Comparison of ENCODE assay signal across 23 mouse cellular contexts in genomic region chr4:76989961-76990360, GRCm38 (mm10).
DNase-seq lines count a peak whose midpoint lies in the region; ATAC-seq and TF ChIP-seq lines count a peak whose summit lies in the region.
"Had no signal": no experiment of that assay in that cellular context is flagged by ENCODE, and none has a peak within 500 bp of the region (broad histone marks: within the 10 kb centered on the region; RNA-seq: fewer than 3 reads in every experiment).

No protein-coding gene starts in this region.

- H3K4me1 ChIP-seq in limb, embryonic 10.5 days: no peaks in the 10 kb centered on the region

- peak; percentile 97 for ATAC-seq in frontal cortex, adult (ENCODE audit: low TSS enrichment)
- ATAC-seq: activated CD4-positive, CD25-positive, alpha-beta regulatory T cell, adult 4 months; CD4-positive, CD25-positive, alpha-beta regulatory T cell, adult 4 months; Patski had no signal

- peak overlapping the region; percentile 57; the same call in 1 of the 2 replicates for H3K27ac ChIP-seq in left cerebral cortex, adult 2 months
- no peak overlapping the region for H3K27ac ChIP-seq in limb, embryonic 10.5 days

- TF ChIP-seq CTCF in left cerebral cortex, adult 2 months (IDR thresholded peaks at IDR 0.05): no peak

- H3K9me3 ChIP-seq in limb, embryonic 10.5 days (replicated peaks): no peaks in the 10 kb centered on the region
- H3K9me3 ChIP-seq: G1E had no signal

- no peak for DNase-seq in frontal cortex, postnatal 10 days (ENCODE audit: low spot score in 2 of 2)
- DNase-seq in left cerebral cortex, adult 2 months (ENCODE audit: extremely low spot score in 1 of 2, low spot score in 2 of 2): no peak
- no peak for DNase-seq in left cerebral cortex, adult 11 months (ENCODE audit: low spot score)
- DNase-seq in brain, adult 2 months (ENCODE audit: low read depth, low spot score): peak; percentile 42
- peak; percentile 54 for DNase-seq in telencephalon, adult 2 months (ENCODE audit: low read depth, low spot score)
- no peak for DNase-seq in limb, embryonic 10.5 days (ENCODE audit: low spot score)
- no peak for DNase-seq in ovary, postnatal 10 days (ENCODE audit: low spot score)
- DNase-seq: adrenal gland, adult 2 months; adrenal gland, adult 8-10 months; adrenal gland, postnatal 10 days; adrenal gland, postnatal 14 days; adrenal gland, postnatal 25 days; adrenal gland, postnatal 36 days; B cell, adult 2 months; cerebellum, adult 11 months; cerebellum, adult 11-12 months; cerebellum, adult 18-20 months had no signal

- no peaks in the 10 kb centered on the region for H3K36me3 ChIP-seq in limb, embryonic 10.5 days
- H3K36me3 ChIP-seq: G1E had no signal

- no peaks in the 10 kb centered on the region for H3K27me3 ChIP-seq in limb, embryonic 10.5 days (ENCODE audit: low read depth, poor library complexity, severe bottlenecking)
- H3K27me3 ChIP-seq: CH12.LX, Patski had no signal

- intact Hi-C loops in left cerebral cortex, adult 2 months (cut with DNase I): no loop called here

- WGBS in limb, embryonic 10.5 days: 89% methylated on average over 1 of the region's 1 CpGs

- no peak overlapping the region for H3K4me3 ChIP-seq in left cerebral cortex, adult 2 months
- no peak overlapping the region for H3K4me3 ChIP-seq in limb, embryonic 10.5 days

Comparison
In these comparisons a context has a peak if more than half of its experiments do, and no peak if none do; other contexts are left out.
1. DNase-seq: peak in brain, adult 2 months (single experiment) and telencephalon, adult 2 months (single experiment); none in frontal cortex, postnatal 10 days (0 of 2), left cerebral cortex, adult 2 months (0 of 2), left cerebral cortex, adult 11 months (single experiment), limb, embryonic 10.5 days (single experiment) and ovary, postnatal 10 days (single experiment).